Mouse (Mus musculus): ENCODE measurements around the gene Cyp2j13.
"Not testable (repeated sequence)": the region's sequence is repeated elsewhere in the genome, so short reads cannot be mapped to it uniquely, and the experiment has no call there.

Cyp2j13 gene

GRCm38 (mm10) chr4:96077261-96078125 is at the start of gene Cyp2j13:
Cyp2j13 (minus strand) TSS chr4:96077546.
- DNase-seq (ENCODE audit: low spot score in 2 of 2): no peak

- no peak for DNase-seq (ENCODE audit: low spot score in 2 of 2)
Measured at GRCm38 (mm10) chr4:96096841-96097240, 19.5 kb upstream of the Cyp2j13 start.

GRCm38 (mm10) chr4:96091869-96092268 is 14.5 kb upstream of the Cyp2j13 start:
- no peak for DNase-seq (ENCODE audit: low spot score in 2 of 2)

- not testable (repeated sequence) for DNase-seq (ENCODE audit: low spot score in 2 of 2)
Measured at GRCm38 (mm10) chr4:96089356-96090048, 12.2 kb upstream of the Cyp2j13 start.

DNA sequence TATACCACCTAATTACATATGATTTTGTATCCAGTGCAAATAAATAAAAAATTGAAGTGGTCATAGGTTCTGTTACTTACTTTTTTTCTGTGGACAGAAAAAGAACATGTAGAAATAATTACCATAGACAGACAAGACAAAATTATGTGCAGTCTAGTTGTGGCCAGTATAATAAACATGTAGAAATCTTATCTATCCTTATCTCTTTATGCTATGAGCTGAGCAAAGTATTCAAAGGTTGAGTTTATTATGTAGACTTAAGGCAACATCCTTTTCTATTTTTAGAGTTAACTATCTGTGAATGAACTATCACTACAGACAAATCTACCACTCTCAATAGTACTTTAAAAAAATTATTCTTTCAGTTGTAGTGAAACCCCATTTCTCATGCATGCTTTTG is 962 bp upstream of the Cyp2j13 start:
- no peak for DNase-seq (ENCODE audit: low spot score in 2 of 2)

DNA sequence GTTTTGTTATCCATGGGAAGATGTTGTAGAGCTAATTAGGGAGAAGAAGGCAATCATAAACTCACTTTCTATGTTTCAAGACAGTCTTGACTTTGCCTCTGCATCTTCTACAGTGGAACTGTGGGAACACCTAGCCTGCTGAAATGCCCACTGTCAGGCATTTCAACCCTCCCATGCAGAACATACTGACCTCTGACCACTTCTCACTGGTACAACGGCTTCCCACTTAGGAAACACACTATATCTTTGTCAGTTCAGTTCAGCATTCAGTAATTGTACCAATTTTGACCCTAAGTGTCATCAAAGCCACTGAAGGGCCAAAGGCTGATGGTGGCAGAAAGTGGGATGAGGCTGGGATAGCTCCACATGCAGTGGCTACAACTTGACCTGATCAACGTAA is 15.3 kb downstream of the Cyp2j13 start:
- no peak for DNase-seq (ENCODE audit: low spot score in 2 of 2)

- DNase-seq (ENCODE audit: low spot score in 2 of 2): no peak
Measured at GRCm38 (mm10) chr4:96060106-96060505, 17.2 kb downstream of the Cyp2j13 start.

DNA sequence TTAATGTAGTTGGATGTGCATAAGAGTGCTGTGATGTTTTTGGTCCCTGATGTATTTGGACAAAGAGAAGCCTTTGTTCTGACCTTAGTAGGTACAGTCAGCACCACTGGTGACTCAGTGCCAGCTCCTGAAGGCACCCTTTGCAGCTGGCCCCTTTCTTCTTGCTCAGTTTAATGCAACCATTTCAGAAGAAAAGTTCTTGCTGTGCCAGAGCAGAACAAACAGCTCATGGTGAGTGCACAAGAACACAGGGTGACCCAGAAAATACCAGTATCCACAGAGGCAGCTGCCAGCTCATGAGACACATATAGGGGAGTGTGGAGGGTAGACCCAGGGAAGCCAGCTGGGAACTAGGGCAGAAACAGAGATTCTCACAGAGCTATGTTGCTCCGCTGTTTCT is 48.9 kb downstream of the Cyp2j13 start:
- no peak for DNase-seq (ENCODE audit: low spot score in 2 of 2)

DNA sequence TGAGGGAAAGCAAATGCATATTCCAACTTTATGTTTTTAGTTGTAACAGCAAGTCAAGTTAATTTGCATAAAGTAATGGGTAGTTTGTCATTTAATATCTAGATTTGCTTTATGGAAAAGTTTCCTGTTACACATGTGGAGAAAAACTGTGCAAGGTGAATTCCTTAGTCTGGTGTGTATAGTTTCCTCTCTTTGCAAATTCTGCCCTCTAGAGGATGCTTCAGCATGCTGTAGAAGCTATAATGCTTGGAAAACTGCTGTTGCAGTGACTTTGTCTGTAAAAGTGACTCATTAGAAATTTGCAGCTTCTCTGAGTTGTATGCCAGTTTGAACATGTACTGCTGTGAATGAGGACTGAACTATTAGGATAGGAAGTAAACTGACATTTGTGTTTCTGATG is 54.5 kb downstream of the Cyp2j13 start:
- no peak for DNase-seq (ENCODE audit: low spot score in 2 of 2)

GRCm38 (mm10) chr4:96016875-96017274 is 60.5 kb downstream of the Cyp2j13 start:
- no peak for DNase-seq (ENCODE audit: low spot score in 2 of 2)

DNA sequence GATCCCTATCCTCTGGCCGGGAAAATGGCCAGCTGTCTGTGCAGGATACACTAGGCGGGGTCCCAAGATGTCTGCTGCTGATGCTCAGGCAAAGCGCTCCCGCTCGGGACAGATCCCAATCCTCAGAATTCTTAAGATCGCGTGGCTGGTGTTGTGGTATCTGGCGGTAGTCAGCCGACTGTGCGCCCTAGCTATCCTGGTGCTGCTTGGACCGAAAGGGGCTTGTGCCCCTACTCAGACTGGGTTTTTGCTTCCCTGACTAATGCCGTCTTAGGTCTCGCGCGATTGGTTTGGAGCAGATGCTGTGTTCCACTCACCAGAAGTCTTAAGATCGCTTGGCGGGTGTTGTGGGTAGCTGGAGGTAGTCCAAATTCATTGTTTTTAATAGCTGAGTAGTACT is 95.1 kb downstream of the Cyp2j13 start:
- not testable (repeated sequence) for DNase-seq (ENCODE audit: low spot score in 2 of 2)

Measured in urinary bladder, postnatal 4 days (tissue).